Mouse (Mus musculus) myocyte (in vitro differentiated cells): ENCODE measurements around the gene Rcbtb1.

Experiments used
- CEBPB ChIP-seq: IDR thresholded peaks from 2 replicates; pipeline ENCODE4 v1.6.1; 2011; ENCODE audit warnings: mild to moderate bottlenecking, moderate library complexity; ENCODE audit not compliant: poor library complexity, insufficient read depth, severe bottlenecking
- E2F4 ChIP-seq: IDR thresholded peaks from one replicate; pipeline ENCODE4 v1.6.1; 2011; ENCODE audit warnings: mild to moderate bottlenecking, control low read depth, moderate library complexity; ENCODE audit not compliant: insufficient read depth
- MAX ChIP-seq: IDR thresholded peaks from one replicate; pipeline ENCODE4 v1.6.1; 2011; ENCODE audit warnings: low read depth, mild to moderate bottlenecking, control low read depth
- MYOD1 ChIP-seq, 3 experiments: IDR thresholded peaks; one replicate each; pipeline ENCODE4 v1.6.1; 2011; ENCODE audit warnings: control low read depth in 2 of 3, low read depth in 2 of 3, mild to moderate bottlenecking in 2 of 3, moderate library complexity in 1 of 3; ENCODE audit not compliant: insufficient read length in 2 of 3, control insufficient read depth in 1 of 3
- MYOG ChIP-seq, 3 experiments: IDR thresholded peaks; one replicate each; pipeline ENCODE4 v1.6.1; 2011; ENCODE audit warnings: control low read depth in 2 of 3, low read depth in 2 of 3, mild to moderate bottlenecking in 2 of 3; ENCODE audit not compliant: insufficient read length in 2 of 3, control insufficient read depth in 1 of 3, insufficient read depth in 1 of 3
- POLR2A ChIP-seq: IDR thresholded peaks from one replicate; pipeline ENCODE4 v1.6.1; 2011; ENCODE audit warnings: low read depth, mild to moderate bottlenecking, control low read depth, moderate library complexity; ENCODE audit not compliant: insufficient read length
- POLR2AphosphoS2 ChIP-seq: IDR thresholded peaks from one replicate; pipeline ENCODE4 v1.6.1; 2011; ENCODE audit warnings: low read depth, control low read depth; ENCODE audit not compliant: insufficient read length
- REST ChIP-seq: IDR thresholded peaks from one replicate; pipeline ENCODE4 v1.6.1; 2011; ENCODE audit warnings: mild to moderate bottlenecking, control low read depth, moderate library complexity; ENCODE audit not compliant: insufficient read depth, insufficient read length
- SRF ChIP-seq: IDR thresholded peaks from one replicate; pipeline ENCODE4 v1.6.1; 2011; ENCODE audit warnings: low read depth; ENCODE audit not compliant: control insufficient read depth, insufficient read length
- TCF12 ChIP-seq: IDR thresholded peaks from one replicate; pipeline ENCODE4 v1.6.1; 2011; ENCODE audit warnings: mild to moderate bottlenecking, control low read depth; ENCODE audit not compliant: poor library complexity, insufficient read depth, severe bottlenecking
- TCF3 ChIP-seq: IDR thresholded peaks from one replicate; pipeline ENCODE4 v1.6.1; 2011; ENCODE audit warnings: low read depth, control low read depth; ENCODE audit not compliant: insufficient read length
- USF1 ChIP-seq: IDR thresholded peaks from one replicate; pipeline ENCODE4 v1.6.1; 2011; ENCODE audit warnings: low read depth, mild to moderate bottlenecking, control low read depth, moderate library complexity

GRCm38 (mm10) chr14:59226240-59226639, 25.2 kb downstream of the Rcbtb1 start:
- TF ChIP-seq POLR2AphosphoS2 (no peak), USF1 (no peak), TCF12 (no peak), POLR2A (no peak), REST (no peak), MYOG (IDR thresholded peaks at IDR 0.05; ENCODE audit: control insufficient read depth in 1 of 3, insufficient read depth in 1 of 3, insufficient read length in 2 of 3, low read depth in 2 of 3) (no peak), SRF (no peak), E2F4 (no peak), TCF3 (no peak), MAX (no peak), MYOD1 (IDR thresholded peaks at IDR 0.05; ENCODE audit: control insufficient read depth in 1 of 3, insufficient read length in 2 of 3, low read depth in 2 of 3) (no peak), CEBPB (no peak)
